Mouse (Mus musculus): ENCODE data around the gene C9orf72.

C9orf72 gene

DNA sequence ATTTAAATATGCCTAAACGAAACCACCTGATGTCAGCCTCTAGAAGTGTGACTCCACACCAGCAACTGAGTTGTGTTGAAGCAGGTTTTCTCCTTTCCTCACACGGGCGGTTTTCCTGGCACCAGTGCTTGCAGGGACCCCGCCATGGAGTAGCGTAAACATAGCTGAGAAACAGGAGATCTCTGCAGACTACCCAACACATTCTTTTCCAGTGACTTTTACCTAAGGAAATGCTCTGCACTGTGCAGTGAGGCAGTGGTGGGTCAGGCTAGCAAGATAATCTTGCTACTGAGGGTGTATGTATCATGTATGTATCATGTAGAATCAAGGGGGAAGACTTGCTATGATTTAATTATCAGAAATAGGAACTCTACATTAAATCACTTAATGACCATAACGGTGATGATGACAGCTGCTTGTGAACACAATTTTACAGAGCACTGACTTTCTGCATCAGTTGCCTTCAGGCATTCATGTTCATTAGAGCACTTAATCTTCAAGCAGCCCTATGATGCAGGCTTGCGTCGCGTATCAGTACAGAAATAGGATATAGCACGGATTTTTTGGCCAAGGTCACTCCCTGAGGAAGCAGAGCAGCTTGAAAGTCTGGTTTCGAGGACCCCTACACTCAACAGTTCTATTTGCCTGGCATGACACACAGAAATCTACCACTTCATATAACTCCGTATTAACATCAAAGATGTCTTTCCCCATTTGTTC, 47.9 kb downstream of the C9orf72 start:
- no peak for DNase-seq (ENCODE audit: extremely low read depth, low read depth)

DNA sequence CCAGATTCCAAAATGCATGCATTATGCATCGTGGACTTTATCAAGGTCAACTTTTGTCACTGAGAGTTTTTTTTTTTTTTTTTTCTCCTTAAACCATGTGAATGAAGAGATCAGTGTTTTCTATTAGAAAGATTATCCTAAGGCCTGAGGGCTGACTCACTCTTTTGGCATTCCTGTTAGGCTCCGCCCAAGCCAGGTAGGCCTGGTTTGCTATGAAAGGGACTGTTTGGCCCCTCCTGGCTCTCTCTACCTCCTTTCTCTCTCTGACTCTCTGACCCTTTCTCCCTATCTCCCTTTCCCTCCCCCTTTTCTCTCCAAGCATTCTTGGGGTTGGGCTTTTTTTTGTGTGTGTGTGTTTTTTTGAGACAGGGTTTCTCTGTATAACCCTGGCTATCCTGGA, 50.4 kb downstream of the C9orf72 start:
- no peak for DNase-seq (ENCODE audit: extremely low read depth, low read depth)

DNA sequence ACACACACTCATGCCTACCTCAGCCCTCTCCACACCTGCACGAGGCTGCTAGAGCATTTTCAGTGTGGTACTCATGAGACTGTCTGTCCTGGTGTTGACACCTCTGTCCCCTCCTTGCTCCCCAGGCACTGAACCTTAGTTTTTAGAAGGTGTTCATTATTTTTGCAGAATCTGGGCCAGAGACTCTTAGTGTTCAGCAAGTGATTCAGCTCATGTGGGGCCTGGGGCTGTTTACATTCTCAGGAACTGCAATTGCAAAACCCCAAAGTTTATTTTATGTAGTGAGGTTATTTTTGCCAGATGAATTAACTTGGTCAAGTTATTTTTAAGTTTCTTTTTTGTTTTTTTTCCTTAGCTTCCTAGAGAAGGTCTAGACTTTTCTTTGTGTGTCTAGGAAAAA, 52.4 kb downstream of the C9orf72 start:
- no peak for DNase-seq (ENCODE audit: extremely low read depth, low read depth)

DNA sequence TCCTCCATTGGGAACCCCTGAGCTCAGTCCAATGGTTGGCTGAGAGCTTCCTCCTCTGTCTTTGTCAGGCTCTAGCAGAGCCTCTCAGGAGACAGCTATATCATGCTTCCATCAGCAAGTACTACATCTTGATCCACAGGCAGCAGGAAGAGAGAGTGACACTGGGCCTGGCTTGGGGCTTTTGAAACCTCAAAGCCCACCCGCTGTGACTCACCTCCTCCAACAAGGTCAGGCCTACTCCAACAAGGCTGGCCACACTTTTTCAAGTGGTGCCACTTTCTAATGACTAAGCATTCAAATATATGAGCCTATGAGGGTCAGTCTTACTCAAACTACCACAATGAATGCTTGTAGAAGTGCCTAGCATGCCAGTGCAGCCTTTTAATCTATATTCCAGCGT, 53.5 kb downstream of the C9orf72 start:
- DNase-seq (ENCODE audit: extremely low read depth, low read depth), result no peak

DNA sequence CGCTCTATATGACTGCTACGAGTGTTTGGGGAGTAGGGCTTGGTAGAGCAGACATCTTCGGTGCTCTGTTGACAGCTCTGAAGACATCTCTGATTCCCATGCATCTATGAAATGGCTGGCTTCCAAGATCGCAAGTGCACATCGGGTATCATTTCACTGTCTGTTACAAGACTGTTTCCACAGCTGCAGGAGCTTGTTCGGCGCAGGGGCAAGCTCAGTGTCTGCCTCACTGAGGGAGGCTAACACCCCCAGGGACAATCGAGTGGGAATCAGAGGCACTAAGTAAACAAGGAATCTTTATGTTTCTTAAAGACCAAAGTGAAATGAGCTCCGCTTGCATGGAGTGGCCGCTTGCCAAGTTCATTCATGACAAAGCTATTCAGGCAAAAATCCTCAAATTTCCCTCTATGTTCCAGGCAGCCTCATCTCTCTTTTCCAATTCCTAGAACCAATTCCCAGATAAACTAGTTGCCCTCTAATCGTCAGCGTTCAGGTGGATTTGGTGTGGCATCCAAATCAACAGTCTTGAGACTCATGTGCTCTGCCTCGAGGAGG, 56.3 kb downstream of the C9orf72 start:
- DNase-seq (ENCODE audit: extremely low read depth, low read depth), result no peak

DNA sequence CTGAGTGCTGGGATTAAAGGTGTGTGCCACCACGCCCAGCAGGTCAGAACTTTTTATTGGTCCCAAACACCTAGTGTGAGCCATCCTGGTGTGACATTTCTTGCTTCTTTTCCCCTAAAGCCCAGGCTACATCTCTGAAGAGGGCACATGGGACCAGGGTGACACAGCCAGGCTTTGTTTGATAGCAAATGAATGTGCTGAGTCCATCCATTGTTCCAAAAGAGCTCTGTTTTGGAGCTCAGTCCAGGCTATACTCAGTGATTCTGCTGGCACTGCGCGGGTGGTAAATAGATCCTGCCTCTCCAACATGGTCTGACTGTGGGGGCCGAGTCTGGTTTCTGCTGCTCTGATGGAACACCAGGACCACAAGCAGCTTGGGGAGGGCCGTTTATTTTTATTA, 58.1 kb downstream of the C9orf72 start:
- DNase-seq (ENCODE audit: extremely low read depth, low read depth), result no peak

DNA sequence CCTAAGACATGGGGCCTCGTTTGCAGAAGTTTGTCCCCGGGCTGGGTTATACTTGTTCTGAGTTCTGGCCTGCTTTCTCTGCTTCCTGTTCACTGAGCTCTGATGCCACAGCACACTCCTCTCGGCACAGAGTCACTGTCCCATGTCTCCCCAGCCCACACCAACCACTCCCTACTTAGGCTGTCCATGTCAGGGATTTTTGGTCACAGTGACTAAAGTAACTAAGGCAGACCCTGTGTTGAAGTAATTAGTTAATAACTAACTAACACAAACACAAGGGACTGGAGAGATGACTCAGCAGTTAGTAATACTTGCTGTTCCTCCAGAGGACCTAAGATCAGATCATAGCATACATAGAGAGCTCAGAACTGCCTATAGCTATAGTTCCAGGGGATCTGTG, 60.0 kb downstream of the C9orf72 start:
- DNase-seq (ENCODE audit: extremely low read depth, low read depth), result peak; percentile 19

DNA sequence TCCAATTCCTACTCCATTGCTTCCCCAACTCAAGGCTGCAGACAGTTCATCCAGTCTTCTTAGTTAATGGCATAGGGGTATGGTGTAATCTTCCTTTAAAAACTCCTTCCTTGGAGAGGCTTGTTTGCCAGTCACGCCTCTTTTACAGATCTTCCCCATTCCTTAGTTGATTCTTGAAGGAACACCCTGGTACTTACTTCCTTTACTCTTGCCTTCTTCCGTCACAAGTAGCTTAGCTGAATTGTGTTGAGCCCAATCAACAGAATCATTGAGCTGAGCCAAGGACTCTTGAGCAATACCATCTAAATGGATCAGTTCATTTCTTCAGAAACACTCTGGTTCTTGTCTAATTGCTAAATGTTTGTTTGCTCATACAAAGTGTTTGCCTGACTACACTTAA, 60.7 kb downstream of the C9orf72 start:
- DNase-seq (ENCODE audit: extremely low read depth, low read depth), result no peak

DNA sequence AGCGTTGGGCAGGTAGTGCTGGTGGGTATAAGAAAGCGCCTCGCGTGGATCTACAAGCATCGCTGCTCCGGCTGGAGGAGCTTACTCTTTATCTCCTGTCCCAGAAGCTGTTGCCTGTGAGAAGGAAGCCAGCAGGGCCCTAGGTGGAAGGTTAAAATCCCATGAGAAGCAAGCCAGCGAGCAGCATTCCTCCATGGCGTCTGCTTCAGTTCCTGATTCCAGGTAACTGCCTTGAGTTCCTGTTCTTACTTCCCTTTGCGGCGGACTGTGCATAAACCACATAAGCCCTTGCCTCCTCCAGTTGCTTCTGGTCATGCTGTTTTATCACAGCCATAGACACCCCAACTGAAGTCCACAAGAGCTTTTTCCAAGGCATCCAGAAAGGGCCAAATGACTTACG, 68.2 kb downstream of the C9orf72 start:
- DNase-seq (ENCODE audit: extremely low read depth, low read depth), result peak; percentile 50

DNA sequence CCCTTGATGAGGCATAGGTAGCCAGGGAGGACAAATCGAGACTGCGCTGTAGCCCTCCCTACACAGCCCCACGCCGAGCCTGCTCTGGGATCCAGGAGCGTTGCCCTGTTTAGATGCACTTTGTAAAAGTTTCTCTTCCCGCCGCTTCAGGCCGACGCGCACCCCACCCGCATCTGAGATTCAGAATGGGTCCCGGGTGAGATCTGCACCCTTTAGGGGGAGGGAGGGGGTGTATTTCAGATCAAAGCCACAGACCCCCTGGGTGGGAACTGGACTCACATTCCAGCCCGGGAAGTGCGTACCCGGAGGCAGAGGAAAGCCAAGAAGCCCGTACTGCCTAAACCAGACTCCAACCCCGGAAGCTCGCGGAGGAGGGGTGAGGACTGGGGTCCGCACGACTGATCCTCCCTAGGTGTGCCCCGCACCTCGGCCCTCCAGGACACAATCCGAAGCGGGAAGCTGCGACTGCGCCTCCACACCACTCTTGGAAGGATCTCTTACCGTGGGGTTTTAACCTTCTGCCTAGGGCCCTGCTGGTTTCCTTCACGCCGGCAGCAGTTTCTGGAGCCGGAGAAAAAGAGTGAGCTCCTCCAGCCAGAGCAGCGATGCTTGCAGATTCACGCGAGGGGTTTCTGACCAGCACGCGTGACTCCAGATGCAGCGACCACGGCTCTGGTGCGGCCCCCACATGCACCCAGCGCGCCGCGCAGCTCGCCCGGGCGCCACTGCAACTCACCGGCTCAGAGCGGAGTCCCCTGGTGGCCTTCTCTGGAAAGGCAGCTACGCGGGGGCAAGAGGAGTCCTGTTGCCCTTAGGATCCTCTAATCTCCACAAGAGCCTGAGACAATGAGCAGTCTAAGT, 69.0 kb downstream of the C9orf72 start, which contains the start of gene Mob3b:
Mob3b (minus strand) TSS at position 734 of the 861 bp plus-strand sequence.
- DNase-seq (ENCODE audit: extremely low read depth, low read depth), result peak; percentile 73

DNA sequence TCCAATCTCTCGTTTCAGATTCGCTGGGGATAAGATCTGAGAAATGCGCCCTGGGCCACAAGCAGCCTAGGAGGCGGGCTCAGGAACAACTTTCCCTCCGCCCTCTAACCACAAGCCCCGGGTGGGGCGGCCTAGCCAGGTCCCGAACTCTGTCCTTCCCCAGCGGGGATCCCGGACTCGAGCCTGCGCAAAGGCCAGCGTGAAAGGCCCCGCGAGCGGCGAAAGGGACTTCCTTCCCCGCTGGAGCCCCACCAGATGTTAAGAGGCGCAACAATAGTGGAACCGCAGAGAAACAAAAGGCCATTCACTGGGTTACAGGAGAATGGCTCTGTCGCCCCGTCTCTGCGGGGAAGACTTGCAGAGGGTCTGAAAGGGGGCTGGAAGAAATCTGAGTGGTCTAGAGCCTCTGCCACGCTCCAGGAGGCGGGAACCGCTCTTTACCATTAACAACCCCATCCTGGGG, 69.8 kb downstream of the C9orf72 start:
- DNase-seq (ENCODE audit: extremely low read depth, low read depth), result no peak

DNA sequence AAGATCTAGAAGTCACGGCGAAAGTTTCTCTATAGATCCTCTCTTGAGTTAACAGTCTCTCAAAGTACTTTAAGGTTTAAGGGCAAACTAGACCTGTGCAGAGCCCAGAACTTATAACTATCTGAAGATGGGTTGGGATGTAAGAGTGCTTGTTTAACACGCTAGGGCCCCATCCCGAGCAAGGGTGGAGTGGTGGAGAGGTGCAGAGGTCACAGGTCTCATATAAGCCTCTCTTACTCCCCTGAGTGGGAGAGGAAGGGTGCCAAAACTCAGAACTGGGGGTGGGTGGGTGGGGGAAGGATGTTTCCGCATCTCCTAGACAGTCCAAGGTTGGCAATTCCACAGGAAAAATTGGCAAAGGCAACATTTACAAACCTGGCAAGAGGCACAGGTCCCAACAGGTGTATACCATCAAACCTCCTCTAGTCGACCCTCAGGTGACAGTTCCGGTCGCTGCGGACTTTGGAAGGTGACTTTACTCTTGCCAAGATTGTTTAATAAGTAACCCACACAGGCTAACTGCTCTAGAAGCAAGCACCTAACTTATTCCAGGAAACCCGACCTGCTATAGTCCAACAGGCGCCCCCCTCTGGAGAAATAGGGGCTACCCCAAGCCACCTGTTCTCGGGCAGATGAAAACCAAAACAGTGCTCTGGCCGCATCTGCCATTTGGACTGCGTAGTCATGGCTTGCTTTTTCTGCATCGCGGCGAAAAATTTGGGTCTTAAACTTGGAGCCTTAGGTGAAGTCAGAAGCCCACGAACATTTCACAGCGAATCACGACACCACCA, 70.6 kb downstream of the C9orf72 start:
- DNase-seq (ENCODE audit: extremely low read depth, low read depth), result no peak

DNA sequence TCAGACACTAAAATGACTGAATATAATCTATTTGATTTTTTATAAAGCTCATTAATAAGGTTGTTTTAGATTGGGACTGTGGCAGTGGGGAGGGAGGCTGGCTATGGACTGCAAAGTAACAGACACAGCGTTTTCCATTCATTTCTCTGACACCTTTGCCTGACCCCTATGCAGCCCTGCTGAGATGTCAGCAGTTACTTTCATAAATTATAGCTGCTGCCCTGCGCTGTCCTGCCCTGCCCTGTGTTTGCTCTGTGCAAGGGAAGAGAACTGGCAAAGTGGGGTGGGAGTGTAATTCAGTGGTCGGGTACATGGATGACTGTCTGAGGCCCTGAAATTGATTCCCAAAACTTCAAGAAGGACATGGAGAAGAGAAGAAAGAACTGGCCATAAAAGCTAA, 71.9 kb downstream of the C9orf72 start:
- DNase-seq (ENCODE audit: extremely low read depth, low read depth), result no peak

DNA sequence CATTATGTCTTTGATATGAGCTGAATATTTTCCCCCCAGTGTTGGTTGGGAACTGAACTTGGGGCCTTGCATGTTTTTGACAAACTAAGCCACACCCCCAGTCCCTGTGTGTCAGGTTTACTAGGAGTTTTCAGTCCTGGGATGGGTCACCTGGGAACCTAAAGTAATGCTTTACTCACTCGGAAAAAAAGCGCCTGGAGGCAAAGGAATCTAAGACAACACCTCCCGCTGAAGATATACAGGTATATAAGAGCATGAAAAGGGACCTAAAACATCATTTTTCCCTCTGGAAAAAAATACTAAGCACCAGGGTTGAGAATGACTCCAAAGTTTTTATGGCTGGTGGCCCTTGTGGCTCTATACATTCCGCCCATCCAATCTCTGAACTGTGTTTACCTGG, 74.2 kb downstream of the C9orf72 start, which contains the start of gene Ifnk:
Ifnk (plus strand) TSS at position 301 of the 400 bp plus-strand sequence.
- no peak for DNase-seq (ENCODE audit: extremely low read depth, low read depth)

DNA sequence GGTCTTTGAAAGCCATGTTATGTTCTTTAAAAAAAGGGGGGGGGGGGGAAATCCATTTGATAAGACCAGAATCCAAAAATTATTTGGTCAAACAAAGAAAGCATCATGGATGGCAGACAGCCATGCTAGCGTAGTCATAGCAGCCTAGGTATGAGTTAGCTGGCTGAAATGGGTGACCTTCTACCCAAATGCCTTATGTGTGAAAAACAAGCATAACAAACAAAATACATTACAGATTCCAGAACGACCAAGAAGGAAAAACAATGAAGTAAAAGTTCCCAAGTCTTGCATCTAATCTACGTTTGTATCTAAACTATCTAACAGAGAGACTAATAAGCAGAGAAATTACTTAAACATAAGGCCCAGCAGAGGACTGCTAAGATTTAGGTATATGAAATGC, 75.3 kb downstream of the C9orf72 start:
- no peak for DNase-seq (ENCODE audit: extremely low read depth, low read depth)

DNA sequence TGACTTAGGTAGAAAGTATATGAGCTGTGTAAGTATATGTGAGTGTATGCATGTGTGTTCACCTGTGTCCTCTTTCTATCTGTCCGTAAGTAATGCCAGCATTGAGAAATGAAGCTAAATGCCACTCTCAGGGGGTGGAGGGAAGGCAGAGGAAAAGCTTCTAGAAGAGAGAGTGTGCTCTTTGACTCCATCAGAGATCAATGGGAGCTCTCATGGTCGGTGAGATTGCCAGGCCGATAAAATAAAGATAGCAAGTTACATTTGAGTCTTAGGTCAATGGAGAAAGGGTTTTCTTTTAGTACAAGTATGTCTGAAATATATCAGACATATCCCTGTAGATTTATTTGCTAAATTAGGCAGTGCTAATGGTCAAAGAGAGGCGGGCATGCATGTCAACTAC, 77.6 kb downstream of the C9orf72 start:
- no peak for DNase-seq (ENCODE audit: extremely low read depth, low read depth)

DNA sequence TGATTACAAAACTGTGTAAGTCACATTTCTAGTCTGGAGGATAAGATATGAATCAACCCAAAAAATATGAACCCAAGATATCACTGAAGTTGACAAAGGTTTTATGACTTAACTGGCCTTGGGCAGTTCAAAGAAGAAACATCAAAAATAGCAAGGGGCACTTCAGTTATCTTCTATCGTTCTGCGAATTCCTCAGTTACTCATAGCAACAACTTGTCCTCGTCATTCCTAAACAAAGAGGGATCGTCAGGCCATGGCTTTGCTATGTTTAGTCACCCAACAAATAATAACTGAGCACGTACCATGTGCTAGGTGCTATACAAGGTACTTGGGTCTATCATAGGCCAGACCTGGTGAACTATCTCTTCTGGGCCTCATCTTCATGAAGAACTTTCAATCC, 79.4 kb downstream of the C9orf72 start:
- DNase-seq (ENCODE audit: extremely low read depth, low read depth), result no peak

DNA sequence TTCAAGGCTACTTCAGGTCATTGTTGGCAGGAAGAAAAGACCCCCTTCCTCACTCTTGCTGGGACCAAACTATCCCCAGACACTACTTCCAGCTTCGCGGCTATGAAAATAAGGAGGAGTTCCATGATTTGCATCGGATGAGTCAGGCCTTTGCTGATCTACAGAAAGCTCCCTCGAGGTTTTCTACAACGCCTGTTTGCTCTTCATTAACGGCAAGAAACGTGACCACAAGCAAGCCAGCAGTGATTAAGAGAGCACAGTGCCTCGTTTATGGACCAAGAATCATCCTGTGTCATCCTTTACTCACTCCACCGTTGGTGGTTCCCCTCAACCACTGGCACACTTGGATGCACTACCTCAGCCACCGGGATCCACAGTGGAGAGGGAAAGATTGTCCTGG, 80.2 kb downstream of the C9orf72 start:
- no peak for DNase-seq (ENCODE audit: extremely low read depth, low read depth)

DNA sequence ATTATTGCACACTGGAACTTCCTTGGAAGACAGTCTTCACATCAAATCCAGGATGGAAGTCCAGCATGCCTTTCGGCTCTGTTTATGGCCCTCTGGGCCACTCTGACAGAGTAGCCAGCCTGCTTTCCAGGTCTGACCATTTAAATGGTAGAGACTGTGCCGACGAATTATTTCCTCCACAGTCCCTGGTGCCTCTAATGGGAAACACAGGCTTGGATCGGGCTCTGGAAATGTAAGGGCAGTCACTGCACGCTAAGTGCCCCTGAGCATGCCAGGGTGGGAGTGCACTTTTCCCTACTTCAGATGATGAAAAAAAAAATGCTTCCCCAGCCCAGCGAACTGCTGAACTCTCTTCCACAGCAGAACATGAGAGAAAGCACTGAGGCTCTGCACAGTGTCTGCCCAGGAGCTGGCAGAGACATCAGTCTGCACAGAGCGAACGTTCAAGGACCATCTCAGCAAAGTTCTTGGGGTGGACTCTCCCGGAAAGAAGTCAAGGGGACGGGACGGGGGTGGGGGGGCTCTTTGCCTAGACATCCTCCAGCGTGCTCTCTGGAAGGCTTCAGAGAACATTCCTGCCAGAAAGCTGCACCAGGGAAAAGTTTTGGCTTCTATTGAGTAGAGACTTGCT, 82.4 kb downstream of the C9orf72 start:
- DNase-seq (ENCODE audit: extremely low read depth, low read depth), result no peak

Measured in MEL-GATA-1-ER (cell line).